Mouse (Mus musculus) large intestine, adult 2 months (tissue): ENCODE measurements around the gene Usp7. TPM values are rescaled to one million over a fixed set of nuclear protein-coding genes. Genes with fewer than 3 reads are reported as not detected.
"Not testable (repeated sequence)": the region's sequence is repeated elsewhere in the genome, so short reads cannot be mapped to it uniquely, and the experiment has no call there.

ENCODE experiments used
- DNase-seq: peaks from one replicate; pipeline ENCODE4 v3.0.0-alpha.2; 2012; ENCODE audit warnings: low read depth, low spot score
- WGBS: fragments of 180-500 bp; shearing (Covaris S2); methylation state at CpG from one replicate; pipeline ENCODE4 v1.1.7; 2018; 5-methylcytosine and 5-hydroxymethylcytosine counted together
- polyA plus RNA-seq: library from polyadenylated mRNA; depleted of rRNA; stranded (reverse); fragments of >200 nt; gene quantifications from 2 replicates; pipeline ENCODE4 v1.2.3, GENCODE M21; 2012

Gene Usp7
- polyA plus RNA-seq, 1 experiment = 21.6 TPM

GRCm38 (mm10) chr16:8761005-8761404, 31.1 kb downstream of the Usp7 start:
- DNase-seq = no peak
- WGBS = 80% methylated on average over 7 of the region's 7 CpGs

GRCm38 (mm10) chr16:8758979-8759378, 33.1 kb downstream of the Usp7 start:
- 76% methylated on average over 3 of the region's 3 CpGs for WGBS
- DNase-seq = no peak

DNA sequence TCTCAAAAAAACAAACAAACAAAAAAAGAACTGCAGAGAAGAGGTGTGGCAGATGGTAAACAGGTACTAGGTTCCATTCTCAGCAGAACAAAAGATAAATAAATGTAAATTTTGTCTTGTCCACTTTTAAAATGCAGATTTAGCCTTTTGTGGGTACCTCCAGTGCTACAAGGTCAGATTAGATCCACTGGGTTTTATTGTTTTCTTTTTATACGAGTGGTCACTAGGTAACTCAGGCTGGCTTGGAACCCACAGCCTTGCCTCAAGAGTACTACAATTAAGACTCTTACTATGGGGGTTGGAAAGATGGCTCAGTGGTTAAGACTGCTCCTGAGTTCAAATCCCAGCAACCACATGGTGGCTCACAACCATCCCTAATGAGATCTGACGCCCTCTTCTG, 33.9 kb downstream of the Usp7 start:
- no peak for DNase-seq
- WGBS = 66% methylated on average over 2 of the region's 2 CpGs

- DNase-seq = not testable (repeated sequence)
- 96% methylated on average over 6 of the region's 6 CpGs for WGBS
These were observed 34.5 kb downstream of the Usp7 start for GRCm38 (mm10) chr16:8757586-8757985.

GRCm38 (mm10) chr16:8752334-8752733, 39.8 kb downstream of the Usp7 start:
- 87% methylated on average over 2 of the region's 2 CpGs for WGBS

GRCm38 (mm10) chr16:8751555-8752235, 40.4 kb downstream of the Usp7 start:
- DNase-seq = no peak
- WGBS = 74% methylated on average over 5 of the region's 5 CpGs

More at GRCm38 (mm10) chr16:8752334-8752733, 39.8 kb downstream of the Usp7 start:
- DNase-seq = no peak

- DNase-seq = no peak
- 90% methylated on average over 8 of the region's 8 CpGs for WGBS
These were observed 43.2 kb downstream of the Usp7 start for GRCm38 (mm10) chr16:8748904-8749303.

DNA sequence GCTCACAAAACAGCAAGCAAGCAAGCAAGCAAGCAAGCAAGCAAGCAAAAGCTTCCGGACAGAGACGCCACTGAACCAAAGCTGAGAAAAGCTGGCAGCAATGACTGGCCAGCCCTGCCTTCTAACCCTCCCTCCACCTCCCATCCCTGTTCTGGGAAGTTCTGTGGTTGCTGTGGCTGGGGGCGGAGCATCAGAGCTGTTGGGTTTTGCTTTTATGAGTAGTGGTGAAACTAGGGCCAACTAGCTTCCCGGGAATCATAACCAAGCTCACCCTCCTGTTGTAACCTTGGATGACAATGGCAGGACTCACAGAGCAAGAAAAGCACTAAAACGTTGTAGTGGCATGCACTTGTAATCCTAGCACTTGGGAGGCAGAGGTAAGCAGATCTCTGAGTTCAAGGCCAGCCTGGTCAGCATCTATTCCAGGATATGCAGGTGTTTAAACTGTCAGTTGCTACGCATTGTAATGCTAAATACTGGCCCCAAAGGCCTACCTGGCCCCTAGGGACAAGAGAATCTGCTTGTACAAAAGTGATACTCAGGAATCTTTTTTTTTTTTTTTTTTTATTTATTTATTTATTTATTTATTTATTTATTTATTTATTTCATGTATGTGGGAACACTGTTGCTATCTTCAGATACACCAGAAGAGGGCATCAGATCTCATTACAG, 43.8 kb downstream of the Usp7 start:
- no peak for DNase-seq
- WGBS = 34% methylated on average over 6 of the region's 6 CpGs

DNA sequence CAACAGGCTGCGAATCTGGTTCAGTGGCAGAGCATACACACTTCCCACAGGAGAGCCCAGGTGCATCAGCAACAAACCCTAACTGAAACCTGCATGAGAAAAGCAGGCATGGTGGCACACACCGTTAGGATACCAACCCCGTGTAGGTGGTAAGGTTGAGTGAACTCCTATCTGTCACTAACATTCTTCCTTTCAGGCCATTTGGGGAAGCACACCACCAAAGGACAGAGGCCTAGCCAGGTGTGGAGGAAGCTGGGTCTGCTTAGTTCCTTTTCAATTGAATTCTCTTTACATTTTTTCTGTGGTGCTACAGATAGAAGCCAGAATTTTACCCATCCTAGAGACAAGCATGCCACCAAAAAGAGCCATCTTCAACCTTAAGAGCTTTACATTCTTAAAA, 44.3 kb downstream of the Usp7 start:
- 73% methylated on average over 3 of the region's 3 CpGs for WGBS
- no peak for DNase-seq

GRCm38 (mm10) chr16:8746509-8746908, 45.6 kb downstream of the Usp7 start:
- 38% methylated on average over 2 of the region's 2 CpGs for WGBS
- no peak for DNase-seq

GRCm38 (mm10) chr16:8745751-8746150, 46.4 kb downstream of the Usp7 start:
- DNase-seq = no peak
- WGBS = 87% methylated on average over 2 of the region's 2 CpGs

DNA sequence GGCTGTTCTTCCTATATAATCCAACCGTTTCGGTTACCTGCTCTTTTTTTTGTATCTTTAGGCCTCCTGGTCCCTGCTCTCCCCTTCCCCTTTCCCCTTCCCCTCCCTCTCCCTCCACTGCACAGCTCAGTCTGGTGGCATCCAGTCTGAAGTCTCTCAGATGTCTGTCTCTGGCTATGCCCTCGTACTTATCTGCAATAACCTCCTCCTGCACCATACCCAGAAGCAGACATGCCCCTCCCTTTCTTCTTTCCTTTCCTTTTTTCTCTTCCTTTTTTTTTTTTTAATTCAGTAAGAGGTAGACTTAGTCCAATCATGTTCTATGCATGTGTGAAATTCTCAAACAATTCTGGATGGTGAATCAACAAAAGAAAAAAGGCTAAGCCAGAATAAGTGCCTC, 48.1 kb downstream of the Usp7 start:
- 64% methylated on average over 3 of the region's 3 CpGs for WGBS
- DNase-seq = no peak

GRCm38 (mm10) chr16:8741697-8742096, 50.4 kb downstream of the Usp7 start:
- DNase-seq = no peak
- WGBS = 71% methylated on average over 5 of the region's 5 CpGs

DNA sequence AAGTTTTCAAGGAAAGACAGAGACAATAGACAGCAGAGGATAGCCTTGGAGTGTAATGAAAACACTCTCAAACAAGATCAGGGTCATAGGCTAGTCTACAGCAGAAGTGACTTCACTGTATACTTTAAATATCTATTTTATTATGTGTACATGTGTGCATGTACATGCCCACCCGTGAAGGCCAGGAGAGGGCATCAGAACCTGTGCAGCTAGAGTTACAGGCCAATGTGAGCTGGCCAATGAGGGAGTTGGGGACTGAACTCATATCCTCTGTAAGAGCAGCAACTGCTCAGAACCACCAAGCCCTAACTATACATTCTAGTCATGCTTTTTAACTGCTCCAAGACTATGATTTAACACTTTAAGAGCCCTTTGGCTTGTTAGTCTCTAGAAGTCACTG, 51.0 kb downstream of the Usp7 start:
- no peak for DNase-seq

DNA sequence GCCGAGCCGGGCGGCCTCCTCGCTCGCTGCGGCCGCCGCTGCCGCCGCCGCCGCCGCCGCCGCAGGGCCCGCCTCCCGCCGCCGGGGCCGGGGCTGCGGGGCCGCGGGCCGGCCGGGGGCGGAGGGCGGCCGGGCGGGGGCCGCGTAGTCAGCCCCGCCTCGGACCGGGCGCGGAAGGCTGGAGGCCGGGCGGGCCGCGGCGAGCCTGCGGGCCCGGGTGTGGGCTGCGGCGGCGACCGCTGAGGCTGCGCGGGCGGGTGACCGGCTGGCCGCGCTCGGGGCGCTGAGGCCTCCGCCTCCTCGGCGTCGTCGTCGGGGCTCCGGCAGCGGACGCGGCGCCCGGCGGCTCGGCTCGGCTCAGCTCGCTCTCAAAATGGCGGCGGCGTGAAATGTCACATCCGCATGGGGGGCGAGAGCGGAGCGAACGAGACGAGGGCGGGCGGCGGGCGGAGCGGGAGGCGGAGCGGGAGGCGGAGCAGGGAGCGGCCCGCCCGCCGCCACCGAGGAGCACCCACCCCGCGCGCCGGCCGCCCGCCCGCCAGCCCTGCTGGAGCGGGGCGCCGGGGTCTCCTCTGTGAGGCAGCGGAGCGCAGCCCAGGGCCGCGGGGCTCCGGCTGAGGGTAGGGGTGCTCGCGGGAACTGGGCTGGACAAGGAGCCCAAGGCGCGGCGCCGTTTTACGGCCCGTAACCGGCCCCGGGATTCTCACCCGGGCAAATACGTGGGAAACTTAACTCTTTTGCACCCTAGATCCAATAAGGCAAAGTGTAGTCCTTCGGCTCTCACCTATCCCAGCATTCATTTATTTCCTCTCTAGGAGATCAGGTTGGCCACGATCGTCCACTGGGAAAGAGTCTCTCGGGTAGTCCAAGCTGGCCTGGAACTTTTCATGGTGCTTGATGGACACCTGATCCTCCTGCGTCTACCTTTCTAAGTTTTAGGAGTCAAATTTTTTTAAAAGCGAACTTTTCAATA, 53.3 kb downstream of the Usp7 start:
- DNase-seq = no peak
- WGBS = 6% methylated on average over 123 of the region's 126 CpGs

More for the DNA sequence above, 51.0 kb downstream of the Usp7 start:
- WGBS = 3% methylated on average over 1 of the region's 1 CpGs

GRCm38 (mm10) chr16:8737666-8738541, 54.2 kb downstream of the Usp7 start:
- DNase-seq = no peak
- 1% methylated on average over 108 of the region's 110 CpGs for WGBS

GRCm38 (mm10) chr16:8737341-8737665, 54.8 kb downstream of the Usp7 start:
- DNase-seq = no peak
- under 1% methylated on average over 11 of the region's 11 CpGs for WGBS

- no peak for DNase-seq
- WGBS = 3% methylated on average over 7 of the region's 7 CpGs
These were observed 55.4 kb downstream of the Usp7 start for GRCm38 (mm10) chr16:8736757-8737156.

GRCm38 (mm10) chr16:8736032-8736431, 56.1 kb downstream of the Usp7 start:
- 6% methylated on average over 8 of the region's 8 CpGs for WGBS
- no peak for DNase-seq
